Mouse (Mus musculus) megakaryocyte, embryonic 14.5 days (primary cell): ENCODE data around the gene Crtc3. TPM values are rescaled to one million over a fixed set of nuclear protein-coding genes. Genes with fewer than 3 reads are reported as not detected.

Experiments
- H3K27me3 ChIP-seq: replicated peaks from 2 replicates; pipeline ENCODE3; 2012; ENCODE audit warnings: inconsistent platforms
- H3K36me3 ChIP-seq: replicated peaks from 2 replicates; pipeline ENCODE3; 2012; ENCODE audit warnings: low read length, inconsistent platforms, mixed read lengths
- H3K4me1 ChIP-seq: 2 replicates; pipeline ENCODE4 v1.6.1; 2012; ENCODE audit warnings: inconsistent platforms
- H3K4me3 ChIP-seq: replicated peaks from 2 replicates; pipeline ENCODE3; 2012; ENCODE audit warnings: moderate library complexity, mild to moderate bottlenecking, inconsistent platforms
- H3K9me3 ChIP-seq: 2 replicates; pipeline ENCODE4 v1.6.1; 2012; ENCODE audit warnings: inconsistent platforms
- FLI1 ChIP-seq: IDR thresholded peaks from 2 replicates; pipeline ENCODE4 v1.6.1; 2012; ENCODE audit warnings: low read length, inconsistent platforms, mixed read lengths
- GATA1 ChIP-seq: IDR thresholded peaks from 3 replicates; pipeline ENCODE4 v1.6.1; 2012; ENCODE audit warnings: mixed read lengths, low read length, inconsistent platforms, borderline replicate concordance
- polyA plus RNA-seq: library from polyadenylated mRNA; stranded (reverse); fragments of >175 nt; gene quantifications from 2 replicates; pipeline ENCODE4 v1.2.3, GENCODE M21; 2012; ENCODE audit warnings: low replicate concordance; ENCODE audit not compliant: insufficient read depth

Crtc3 gene
- polyA plus RNA-seq, 1 experiment, result 9.4 TPM

- Histone ChIP-seq H3K36me3 (peaks cover 61% of the 10 kb centered on the region), H3K27me3 (no peaks in the 10 kb centered on the region)
- TF ChIP-seq GATA1 (no peak), FLI1 (no peak)
Observed at GRCm38 (mm10) chr7:80587684-80588083, 101.0 kb downstream of the Crtc3 start.

GRCm38 (mm10) chr7:80586681-80587660, 101.7 kb downstream of the Crtc3 start:
- Histone ChIP-seq H3K27me3 (no peaks in the 10 kb centered on the region), H3K36me3 (peaks cover 54% of the 10 kb centered on the region), H3K9me3 (no peaks in the 10 kb centered on the region), H3K4me3 (no peak overlapping the region), H3K4me1 (peaks cover 39% of the 10 kb centered on the region)
- TF ChIP-seq FLI1 (no peak), GATA1 (no peak)

More at GRCm38 (mm10) chr7:80587684-80588083, 101.0 kb downstream of the Crtc3 start:
- Histone ChIP-seq H3K4me1 (peaks cover 32% of the 10 kb centered on the region), H3K9me3 (no peaks in the 10 kb centered on the region), H3K4me3 (no peak overlapping the region)

GRCm38 (mm10) chr7:80586161-80586560, 102.5 kb downstream of the Crtc3 start:
- Histone ChIP-seq H3K27me3 (no peaks in the 10 kb centered on the region), H3K9me3 (no peaks in the 10 kb centered on the region), H3K4me3 (no peak overlapping the region), H3K4me1 (peaks cover 46% of the 10 kb centered on the region), H3K36me3 (peaks cover 45% of the 10 kb centered on the region)
- TF ChIP-seq GATA1 (no peak), FLI1 (no peak)

DNA sequence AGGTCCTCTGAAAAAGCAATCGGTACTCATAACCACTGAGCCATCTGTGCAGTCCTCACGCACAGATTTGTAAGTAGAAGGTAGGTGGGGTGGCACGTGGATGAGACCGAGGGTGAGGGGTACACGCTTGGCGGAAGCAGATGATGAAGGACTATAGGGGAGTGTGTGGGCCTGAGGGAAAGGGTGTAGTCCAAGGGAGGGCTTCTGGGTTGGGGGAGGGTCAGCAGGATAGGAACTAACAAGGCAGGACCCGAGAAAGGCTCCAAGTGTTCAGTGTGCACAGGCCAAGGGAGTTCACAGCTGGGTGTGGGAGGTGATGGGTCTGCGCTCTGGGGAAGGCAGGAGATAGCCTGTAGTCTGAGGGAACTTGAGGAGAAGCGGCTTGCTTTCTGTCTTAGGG, 103.3 kb downstream of the Crtc3 start:
- Histone ChIP-seq H3K36me3 (peaks cover 38% of the 10 kb centered on the region), H3K4me1 (peaks cover 50% of the 10 kb centered on the region), H3K4me3 (no peak overlapping the region), H3K9me3 (no peaks in the 10 kb centered on the region), H3K27me3 (no peaks in the 10 kb centered on the region)
- no peak for TF ChIP-seq FLI1
- TF ChIP-seq GATA1, result no peak

DNA sequence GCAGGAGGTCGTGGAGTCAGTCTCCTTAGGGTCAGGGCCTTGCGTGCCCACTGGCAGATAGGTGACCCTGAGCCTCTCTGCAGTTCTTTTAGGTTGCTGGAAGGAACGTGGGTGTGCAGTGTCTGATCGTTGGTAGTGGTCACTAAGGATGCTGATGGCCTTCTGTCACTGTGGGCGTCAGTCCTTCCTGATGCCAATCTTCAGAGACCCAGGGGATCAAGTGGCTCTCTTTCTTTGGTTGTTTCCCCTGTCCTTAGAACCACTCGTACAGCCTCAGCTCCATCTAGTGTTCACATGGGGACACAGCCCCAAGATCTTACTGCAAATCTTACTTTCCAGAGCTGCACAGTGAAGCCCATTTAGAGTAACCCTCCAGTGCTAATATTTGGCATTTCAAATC, 104.7 kb downstream of the Crtc3 start:
- Histone ChIP-seq H3K27me3 (no peaks in the 10 kb centered on the region), H3K36me3 (peaks cover 24% of the 10 kb centered on the region), H3K9me3 (no peaks in the 10 kb centered on the region), H3K4me3 (peak overlapping the region; percentile 90), H3K4me1 (peaks cover 54% of the 10 kb centered on the region)
- TF ChIP-seq GATA1 (no peak), FLI1 (no peak)

- H3K27me3 ChIP-seq, result no peaks in the 10 kb centered on the region
- peaks cover 62% of the 10 kb centered on the region for H3K4me1 ChIP-seq
- no peak for TF ChIP-seq FLI1
- no peak for TF ChIP-seq GATA1
- no peaks in the 10 kb centered on the region for H3K9me3 ChIP-seq
- H3K36me3 ChIP-seq, result peaks cover 15% of the 10 kb centered on the region
- H3K4me3 ChIP-seq, result peak overlapping the region; percentile 90
Observed at GRCm38 (mm10) chr7:80582821-80583451, 105.7 kb downstream of the Crtc3 start.

GRCm38 (mm10) chr7:80580368-80580767, 108.3 kb downstream of the Crtc3 start:
- TF ChIP-seq FLI1 (no peak), GATA1 (no peak)
- no peaks in the 10 kb centered on the region for H3K27me3 ChIP-seq
- H3K36me3 ChIP-seq, result no peaks in the 10 kb centered on the region
- peaks cover 79% of the 10 kb centered on the region for H3K4me1 ChIP-seq
- peak overlapping the region; percentile 53 for H3K4me3 ChIP-seq
- H3K9me3 ChIP-seq, result no peaks in the 10 kb centered on the region

DNA sequence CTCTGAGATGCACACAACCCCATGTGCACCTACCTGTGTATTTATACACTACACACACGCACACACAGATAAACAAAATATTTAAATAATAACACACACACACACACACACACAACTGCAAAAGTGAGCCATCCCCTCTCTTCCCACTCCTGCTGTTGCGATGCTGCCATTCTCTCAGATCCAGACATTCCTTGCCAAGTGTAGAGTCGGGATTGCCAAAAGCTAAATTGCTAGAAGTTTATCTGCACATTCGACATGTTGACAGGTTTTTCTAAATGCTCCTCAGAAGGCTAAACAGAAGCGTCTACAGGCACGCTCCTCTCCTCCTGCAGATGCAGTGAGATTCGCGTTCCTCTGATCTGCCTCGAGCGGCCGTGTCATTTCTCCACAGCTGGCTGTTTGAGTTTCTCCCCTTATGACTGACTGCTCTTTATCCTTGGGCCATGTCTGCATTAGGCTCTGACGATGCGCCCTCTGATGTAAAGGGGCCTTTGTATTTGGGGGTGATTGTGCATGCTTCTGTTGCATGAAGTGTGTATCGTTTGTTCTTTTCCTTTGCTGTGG, 111.2 kb downstream of the Crtc3 start:
- Histone ChIP-seq H3K9me3 (no peaks in the 10 kb centered on the region), H3K4me3 (no peak overlapping the region), H3K4me1 (peaks cover 78% of the 10 kb centered on the region), H3K27me3 (peaks cover 2% of the 10 kb centered on the region), H3K36me3 (no peaks in the 10 kb centered on the region)
- TF ChIP-seq FLI1, result no peak
- TF ChIP-seq GATA1, result no peak

DNA sequence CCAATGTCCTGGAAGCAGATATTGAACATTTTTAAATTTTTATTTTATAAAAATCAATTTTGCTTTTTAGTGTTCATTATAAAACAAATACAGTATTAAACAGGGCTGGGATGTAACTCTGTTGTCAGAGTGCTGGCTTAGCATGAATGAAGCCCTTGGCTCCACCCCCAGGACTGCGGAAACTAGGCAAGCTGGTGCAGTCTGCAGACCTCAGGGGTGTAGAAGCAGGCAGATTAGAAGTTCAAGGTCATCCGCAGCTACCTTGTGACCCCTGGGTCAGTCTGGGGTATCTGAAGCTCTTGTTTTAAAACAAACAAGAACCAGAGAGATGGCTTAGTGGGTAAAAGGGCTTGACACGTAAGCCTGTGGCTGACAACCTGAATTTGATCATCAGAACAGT, 112.1 kb downstream of the Crtc3 start:
- Histone ChIP-seq H3K27me3 (peaks cover 2% of the 10 kb centered on the region), H3K4me3 (no peak overlapping the region), H3K36me3 (no peaks in the 10 kb centered on the region), H3K9me3 (no peaks in the 10 kb centered on the region), H3K4me1 (peaks cover 70% of the 10 kb centered on the region)
- TF ChIP-seq GATA1, result no peak
- TF ChIP-seq FLI1, result no peak

DNA sequence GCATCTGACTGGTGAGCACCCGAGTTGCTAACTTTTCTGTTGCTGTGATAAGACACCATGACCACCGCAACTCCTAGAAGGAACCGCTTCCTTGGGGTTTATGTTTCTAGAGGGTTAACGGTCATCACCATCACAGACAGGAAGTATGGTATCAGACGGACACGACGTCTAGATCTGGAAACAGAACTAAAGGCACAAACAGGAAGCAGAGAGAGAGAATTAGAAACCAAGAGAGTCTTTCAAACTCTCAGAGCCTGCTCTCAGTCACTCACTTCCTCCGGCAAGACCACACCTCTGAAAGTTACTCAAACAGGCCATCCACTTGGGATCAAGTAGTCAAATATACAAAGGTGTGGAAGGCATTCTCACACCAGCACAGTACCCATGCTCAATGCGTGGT, 112.9 kb downstream of the Crtc3 start:
- H3K36me3 ChIP-seq, result no peaks in the 10 kb centered on the region
- H3K4me3 ChIP-seq, result peak overlapping the region; percentile 59
- no peak for TF ChIP-seq GATA1
- TF ChIP-seq FLI1, result no peak
- H3K4me1 ChIP-seq, result peaks cover 71% of the 10 kb centered on the region
- H3K9me3 ChIP-seq, result no peaks in the 10 kb centered on the region
- peaks cover 2% of the 10 kb centered on the region for H3K27me3 ChIP-seq
